Mouse (Mus musculus): ENCODE data around the gene Ccdc84.
"Not testable (repeated sequence)": the region's sequence is repeated elsewhere in the genome, so short reads cannot be mapped to it uniquely, and the experiment has no call there.

Gene Ccdc84

DNA sequence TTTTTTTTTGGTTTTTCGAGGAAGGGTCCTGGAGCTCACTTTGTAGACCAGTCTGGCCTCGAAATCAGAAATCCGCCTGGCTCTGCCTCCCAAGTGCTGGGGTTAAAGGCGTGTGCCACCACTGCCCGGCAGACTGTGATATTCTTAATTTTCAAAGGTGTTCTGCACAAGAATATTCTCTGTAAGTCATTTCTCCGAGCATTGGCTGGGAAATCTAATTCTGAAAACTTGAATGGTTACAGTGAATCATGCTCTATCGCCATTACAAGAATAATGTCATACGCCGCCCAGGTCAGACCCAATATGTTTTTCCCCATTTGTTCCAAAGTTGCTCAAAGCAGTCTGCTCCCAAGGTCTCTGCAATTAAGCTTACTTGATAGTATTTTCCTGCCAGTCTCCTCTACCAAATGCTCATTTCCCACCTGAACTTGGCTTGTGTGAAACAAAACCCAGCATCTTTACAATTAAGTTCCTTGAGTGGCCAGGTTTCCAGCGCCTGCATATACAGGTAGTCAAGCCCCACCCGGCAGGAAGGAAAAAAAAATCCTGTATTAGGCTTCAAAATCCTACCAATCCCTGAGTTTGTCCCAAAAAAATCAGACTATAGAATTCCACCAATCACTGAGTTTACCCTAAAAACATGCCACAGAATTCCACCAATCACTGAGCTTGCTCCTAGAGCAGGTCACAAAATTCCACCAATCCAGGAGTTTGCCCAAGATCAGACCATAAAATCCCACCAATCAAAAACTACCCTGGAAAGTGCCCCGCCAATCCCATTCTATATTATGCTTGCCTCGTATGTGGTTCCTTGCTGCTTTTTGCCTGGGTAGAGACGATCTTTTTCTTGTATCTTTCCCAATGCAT is at the start of gene Ccdc84:
Gene Ccdc84 (minus strand): TSS at position 51 of the 867 bp plus-strand sequence.
- no peak for DNase-seq (ENCODE audit: low spot score)

GRCm38 (mm10) chr9:44461950-44462349 is 43.6 kb upstream of the Ccdc84 start:
- no peak for DNase-seq (ENCODE audit: low spot score)

GRCm38 (mm10) chr9:44457035-44457742 is 38.8 kb upstream of the Ccdc84 start:
- DNase-seq (ENCODE audit: low spot score), result no peak

DNA sequence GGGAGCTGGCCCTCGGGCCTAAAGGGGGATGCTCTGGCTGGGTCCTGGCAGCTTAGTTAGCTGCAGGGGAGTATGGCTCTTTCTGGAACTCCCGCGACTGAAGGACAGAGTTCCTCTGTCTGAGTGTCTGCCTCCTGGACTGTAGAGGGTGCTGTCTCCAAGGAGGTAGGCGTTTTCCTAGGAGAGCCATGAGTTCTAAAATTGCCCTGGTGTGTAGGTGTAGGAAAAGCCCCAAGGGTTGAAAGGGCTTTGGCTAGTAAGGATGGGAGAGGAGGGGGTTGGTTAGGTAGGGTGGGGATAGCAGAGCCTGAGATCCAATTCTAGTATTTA is 36.5 kb upstream of the Ccdc84 start, which contains the start of gene Upk2:
Gene Upk2 (minus strand): TSS at position 86 of the 330 bp plus-strand sequence.
- no peak for DNase-seq (ENCODE audit: low spot score)

DNA sequence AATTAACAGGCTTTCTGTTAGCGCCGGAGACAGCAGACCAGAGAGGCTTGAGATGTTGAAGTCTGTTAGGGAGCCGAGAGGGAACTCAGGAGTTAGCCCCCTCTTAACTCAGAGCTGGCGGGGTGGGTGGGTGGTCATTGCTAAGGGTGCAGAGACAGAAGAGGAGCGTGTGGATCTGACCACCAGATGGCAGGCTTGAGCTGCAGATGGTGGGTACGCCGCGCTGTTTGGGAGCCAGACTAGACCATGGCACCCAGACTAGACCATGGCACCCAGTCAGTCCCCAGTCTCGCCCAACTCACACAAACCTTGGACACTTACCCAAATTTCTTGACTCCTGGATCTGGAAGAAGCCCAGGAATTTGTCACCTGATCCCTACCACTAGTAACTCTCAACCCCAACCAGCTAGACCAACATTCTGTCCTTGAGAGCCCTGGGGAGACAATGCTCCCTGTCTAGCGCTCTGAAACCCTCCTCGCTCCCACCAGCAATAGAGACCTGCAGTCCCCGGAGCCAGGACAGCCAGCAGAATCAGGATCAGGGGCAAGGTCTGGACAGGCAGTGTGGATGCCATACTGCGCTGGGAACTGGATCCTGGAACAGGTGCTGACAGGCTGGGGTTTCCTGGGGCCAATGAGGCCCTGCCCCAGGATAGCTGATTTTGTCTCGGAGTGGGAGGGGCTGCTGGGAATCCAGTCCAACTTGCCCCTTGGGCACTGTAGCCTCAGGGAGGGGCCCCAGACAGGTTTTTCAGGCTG is 35.9 kb upstream of the Ccdc84 start:
- DNase-seq (ENCODE audit: low spot score), result peak; percentile 82

- DNase-seq (ENCODE audit: low spot score), result no peak
Measured at GRCm38 (mm10) chr9:44450387-44450786, 32.0 kb upstream of the Ccdc84 start.

DNA sequence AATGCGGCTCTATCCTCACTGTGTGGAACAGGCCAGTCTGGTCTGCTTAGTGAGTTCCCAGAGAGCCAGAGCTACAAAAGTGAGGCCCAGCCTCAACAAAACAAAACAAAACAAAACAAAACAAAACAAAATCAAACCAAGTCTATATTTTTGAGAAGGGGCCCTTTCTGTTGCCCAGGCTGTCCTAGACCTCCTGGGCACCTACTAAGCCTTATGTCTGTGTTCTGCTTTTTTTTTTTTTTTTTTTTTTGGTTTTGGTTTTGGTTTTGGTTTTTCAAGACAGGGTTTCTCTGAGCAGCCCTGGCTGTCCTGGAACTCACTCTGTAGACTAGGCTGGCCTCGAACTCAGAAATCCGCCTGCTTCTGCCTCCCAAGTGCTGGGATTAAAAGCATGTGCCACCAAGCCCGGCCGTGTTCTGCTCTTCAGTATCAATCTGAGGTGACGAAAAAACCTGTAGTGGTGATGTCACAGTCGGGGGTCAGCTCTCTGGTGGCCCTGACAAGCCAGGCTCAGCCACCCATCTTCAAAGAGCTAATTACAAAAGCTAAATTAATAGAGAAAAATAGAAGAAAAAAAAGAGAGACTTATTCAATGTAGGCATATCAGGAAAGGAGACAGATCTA is 26.1 kb upstream of the Ccdc84 start:
- DNase-seq (ENCODE audit: low spot score), result not testable (repeated sequence)

DNA sequence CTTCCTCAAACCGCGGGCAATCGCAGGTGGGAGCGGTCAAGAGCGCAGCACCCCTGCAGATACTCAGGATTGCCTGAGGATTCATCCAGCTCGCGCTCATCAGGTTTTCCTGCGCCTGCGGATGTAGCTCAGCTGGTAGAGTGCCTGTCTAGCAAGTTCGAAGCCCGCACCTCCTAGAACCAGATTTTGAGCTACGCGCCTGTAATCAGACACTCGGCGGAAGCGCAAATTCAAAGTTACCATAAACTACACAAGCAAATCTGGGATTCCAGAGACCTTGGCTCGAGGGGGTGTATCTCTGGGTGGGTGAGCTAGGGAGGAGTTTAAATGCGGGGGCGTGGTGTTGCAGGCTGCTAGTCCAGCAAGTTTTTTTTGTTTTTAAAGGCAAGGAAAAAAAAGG is 22.6 kb upstream of the Ccdc84 start, which contains the start of gene Foxr1:
Gene Foxr1 (minus strand): TSS at position 176 of the 400 bp plus-strand sequence.
- no peak for DNase-seq (ENCODE audit: low spot score)

DNA sequence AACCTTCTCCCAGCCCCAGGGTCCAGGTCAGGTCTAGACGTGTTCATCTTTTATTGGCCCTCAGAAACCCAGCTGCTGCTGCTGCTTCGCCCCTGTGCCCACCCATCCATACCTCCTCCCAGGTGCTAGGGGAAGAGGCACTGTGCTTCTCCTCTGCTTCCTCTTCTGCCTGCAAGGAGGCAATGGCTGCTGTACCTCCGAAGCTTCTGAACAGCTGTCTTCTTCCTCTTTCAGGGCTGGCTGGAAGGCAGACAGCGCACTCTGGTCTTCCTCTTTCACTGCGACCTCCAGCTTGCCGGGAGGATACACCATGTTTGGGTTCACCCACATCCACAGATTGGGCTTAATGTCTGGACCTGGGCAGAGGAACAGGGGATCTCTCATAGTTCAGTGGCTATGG is 17.4 kb upstream of the Ccdc84 start:
- DNase-seq (ENCODE audit: low spot score), result no peak

DNA sequence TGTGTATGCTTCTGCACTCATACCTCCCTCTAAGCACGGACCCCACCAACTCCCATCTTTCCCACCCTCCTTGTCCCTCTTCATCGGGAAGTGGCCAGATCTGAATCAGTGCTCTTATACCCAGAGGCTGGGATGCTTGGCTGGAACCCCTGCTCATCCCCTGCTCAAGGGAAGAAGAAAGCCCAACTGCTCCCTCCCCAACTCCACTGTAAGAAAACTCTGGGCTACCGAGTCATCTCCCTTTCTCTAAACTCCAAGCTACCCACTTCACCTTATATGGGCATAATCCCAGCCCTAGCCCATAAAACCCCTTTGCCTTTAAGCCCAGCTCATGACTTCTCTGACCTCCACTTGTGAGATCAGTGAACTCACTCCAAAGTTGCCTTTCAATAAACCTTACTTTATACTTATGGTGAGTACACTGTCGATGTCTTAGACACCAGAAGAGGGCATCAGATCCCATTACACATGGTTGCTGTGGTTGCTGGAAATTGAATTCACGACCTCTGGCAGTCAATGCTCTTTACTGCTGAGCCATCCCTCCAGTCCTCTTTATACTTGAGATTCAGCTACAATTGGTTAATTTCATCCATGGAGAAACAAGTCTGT is 14.3 kb upstream of the Ccdc84 start:
- DNase-seq (ENCODE audit: low spot score), result no peak

DNA sequence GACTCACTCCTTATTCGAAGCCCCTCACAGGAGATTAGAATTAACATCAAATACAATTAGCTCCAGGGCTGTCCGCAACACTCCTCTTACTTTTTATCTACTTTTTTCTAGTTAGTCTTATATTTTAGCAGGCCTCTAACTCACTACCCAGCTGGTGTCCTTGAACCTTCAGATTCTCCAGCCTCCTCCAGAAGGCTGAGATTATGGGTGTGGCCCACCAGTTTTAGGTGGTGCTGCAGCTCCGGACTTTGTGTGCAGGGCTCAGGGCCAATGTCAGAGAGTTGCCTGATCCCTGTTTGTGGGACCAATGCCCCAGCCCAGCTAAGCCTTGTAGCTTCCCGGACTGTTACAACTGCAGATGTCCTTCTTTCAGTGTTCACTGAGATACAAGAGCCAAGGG is 5.2 kb upstream of the Ccdc84 start:
- DNase-seq (ENCODE audit: low spot score), result no peak

GRCm38 (mm10) chr9:44420280-44420898 is 2.0 kb upstream of the Ccdc84 start:
- no peak for DNase-seq (ENCODE audit: low spot score)

GRCm38 (mm10) chr9:44419730-44420129 is 1.4 kb upstream of the Ccdc84 start:
- DNase-seq (ENCODE audit: low spot score), result not testable (repeated sequence)

DNA sequence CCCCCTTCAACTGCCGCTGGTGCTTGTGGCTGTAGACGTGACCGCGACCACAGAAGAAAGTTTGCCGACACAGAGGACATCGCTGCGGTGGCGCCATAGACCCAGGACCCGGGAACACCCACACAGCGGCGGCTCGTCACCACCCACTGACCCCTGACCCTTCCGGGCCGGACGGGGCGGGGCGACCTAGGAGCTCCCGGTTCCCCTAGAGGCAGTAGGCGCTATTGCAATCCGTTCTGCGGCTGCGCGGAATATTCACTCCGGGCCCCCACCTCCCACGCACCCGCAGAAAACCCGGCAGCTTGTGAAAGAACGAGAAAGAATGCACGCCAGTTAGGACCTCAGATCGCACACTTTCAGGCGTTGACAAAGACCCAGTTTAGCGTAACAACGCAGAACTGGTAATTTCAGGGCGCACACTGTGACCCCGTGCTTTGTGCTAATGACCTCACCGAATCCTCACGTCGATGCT is 441 bp downstream of the Ccdc84 start:
- peak; percentile 90 for DNase-seq (ENCODE audit: low spot score)

DNA sequence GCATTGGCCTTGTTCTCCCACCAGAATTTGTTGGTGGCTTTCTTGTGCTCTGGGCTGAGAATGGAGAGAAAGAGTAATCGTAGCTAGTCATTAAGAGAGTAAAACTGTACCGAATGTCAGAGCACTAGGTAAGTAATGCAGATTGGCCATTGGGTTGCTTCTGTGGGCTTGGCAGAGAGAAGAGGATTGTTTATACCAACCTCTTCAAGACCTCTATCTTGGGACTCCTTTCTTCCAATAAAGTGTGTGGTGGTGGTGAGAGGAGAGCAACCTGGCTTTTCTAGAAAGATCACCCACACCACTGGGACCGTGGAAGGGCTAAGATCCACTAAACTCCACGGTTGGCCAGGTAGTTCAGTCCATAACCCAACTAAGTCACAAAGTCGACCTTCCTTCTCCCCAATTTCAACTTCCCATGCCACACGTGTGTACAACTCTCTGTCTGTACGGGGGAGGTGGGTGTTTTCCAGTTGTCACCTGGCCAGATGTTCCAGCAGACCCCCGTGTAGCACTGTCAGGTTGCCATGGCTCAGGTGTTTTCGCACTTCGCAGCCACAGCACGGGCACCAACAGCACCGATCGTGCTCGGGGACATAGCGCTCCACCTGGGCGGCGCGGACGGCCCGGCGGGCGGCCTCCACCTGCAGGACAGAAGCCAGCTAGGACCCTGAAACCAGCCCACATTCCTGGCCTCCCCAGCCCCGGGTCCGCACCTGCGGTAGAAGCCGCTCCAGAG is 1.0 kb downstream of the Ccdc84 start:
- DNase-seq (ENCODE audit: low spot score), result no peak

GRCm38 (mm10) chr9:44412781-44413180 is 5.6 kb downstream of the Ccdc84 start:
- DNase-seq (ENCODE audit: low spot score), result no peak

DNA sequence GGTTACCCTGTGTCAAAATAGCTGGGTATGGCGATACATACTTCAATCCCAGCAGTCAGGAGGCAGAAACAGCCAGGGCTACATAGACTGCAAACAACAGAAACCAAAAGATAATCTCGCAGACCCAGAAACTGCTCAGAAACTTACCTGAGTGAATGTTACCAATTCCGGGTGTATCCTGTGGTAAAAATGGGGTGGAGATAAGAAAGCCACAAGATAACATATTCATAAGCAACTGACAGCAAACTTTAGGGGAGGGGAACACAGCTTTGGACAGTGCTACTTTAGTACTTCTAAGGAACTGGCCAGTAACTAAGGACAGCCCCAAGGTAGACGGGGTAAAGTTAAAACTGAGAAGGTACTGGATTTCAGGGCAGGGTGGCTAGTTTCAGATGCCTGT is 6.1 kb downstream of the Ccdc84 start:
- no peak for DNase-seq (ENCODE audit: low spot score)

DNA sequence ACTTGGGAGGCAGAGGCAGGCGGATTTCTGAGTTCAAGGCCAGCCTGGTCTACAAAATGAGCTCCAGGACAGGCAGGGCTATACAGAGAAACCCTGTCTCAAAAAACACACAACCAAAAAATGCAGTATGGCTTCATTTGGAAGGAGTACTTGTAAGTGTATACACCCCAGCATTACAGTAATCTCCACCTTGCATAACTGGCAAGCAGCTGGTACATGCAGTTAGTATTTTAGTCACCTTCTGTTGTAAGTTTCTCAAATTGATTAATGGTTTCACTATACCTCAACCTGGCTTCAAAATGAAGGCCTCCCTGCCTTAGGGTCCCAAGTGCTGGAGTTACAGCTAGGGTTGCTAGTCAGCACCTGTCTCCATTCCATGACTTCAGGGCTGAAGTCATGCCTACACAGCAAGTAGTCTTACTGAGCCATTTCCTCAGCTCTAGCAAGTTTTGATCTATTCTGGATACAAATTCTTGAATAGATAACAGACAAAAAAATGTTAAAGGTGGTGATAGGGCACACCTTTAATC is 6.7 kb downstream of the Ccdc84 start:
- no peak for DNase-seq (ENCODE audit: low spot score)

DNA sequence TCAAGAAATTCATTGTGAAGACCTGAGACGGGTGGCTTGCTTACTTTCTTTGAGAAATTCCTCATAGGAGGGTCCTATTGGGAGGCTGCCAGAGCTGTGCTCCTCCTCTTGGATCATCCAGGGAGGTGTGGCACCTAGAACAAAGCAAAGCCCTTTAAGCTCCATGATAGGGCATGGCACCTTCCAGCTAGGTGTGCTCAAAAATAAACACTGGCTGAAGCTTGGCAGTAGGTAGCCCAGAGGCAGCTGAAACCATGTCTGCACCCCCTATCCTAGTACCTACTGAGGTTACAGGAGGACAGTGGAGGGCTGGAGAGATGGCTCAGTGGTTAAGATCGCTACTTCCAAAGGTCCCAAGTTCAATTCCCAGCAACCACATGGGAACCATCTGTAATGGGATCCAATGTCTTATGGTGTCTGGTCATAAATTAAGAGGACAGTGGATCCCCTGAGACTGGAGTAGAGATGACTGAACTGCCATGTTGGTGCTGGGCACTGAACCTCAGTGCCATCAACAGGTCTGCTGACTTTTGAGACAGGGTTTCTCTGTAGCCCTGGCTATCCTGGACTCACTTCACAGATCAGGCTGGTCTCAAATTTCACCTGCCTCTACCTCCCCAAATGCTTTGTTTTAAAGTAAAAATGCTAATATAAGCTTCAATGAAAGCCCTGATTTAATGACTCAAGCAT is 7.6 kb downstream of the Ccdc84 start:
- DNase-seq (ENCODE audit: low spot score), result no peak
